Mouse (Mus musculus) heart, postnatal 0 days (tissue): ENCODE data around the gene Rgs19.

Experiments used
- CTCF ChIP-seq: IDR thresholded peaks from 2 replicates; pipeline ENCODE4 v1.5.1; 2016; ENCODE audit warnings: antibody characterized with exemption, control low read depth, low read depth
- EP300 ChIP-seq: IDR thresholded peaks from 2 replicates; pipeline ENCODE4 v1.6.1; 2016; ENCODE audit warnings: antibody characterized with exemption, low read depth

- TF ChIP-seq CTCF (no peak), EP300 (no peak)
These were observed at the start of gene Rgs19 for GRCm38 (mm10) chr2:181693339-181694280.
